In the genomic region with DNA sequence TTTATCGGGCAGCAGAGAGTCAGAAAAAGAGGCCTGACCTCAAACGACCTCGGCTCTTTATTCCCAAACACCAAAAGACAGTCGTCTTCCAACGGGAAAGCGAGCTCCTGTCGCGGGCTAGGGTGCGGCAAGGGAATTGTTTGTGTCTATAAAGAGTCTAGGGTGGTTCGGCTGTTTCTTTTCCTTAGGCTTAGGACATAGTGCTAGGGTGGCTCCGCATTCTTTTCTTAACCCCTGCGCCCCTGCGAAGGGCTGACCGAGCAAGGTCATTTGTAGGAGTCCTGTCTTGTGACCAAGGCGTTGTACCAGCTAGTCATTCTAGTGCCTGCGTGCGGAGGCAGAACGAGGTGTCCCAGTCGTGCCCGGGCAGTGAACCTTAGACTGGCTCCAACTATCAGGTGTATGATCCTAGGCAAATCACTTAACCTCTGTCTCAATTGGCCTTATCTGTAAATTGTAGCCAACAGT, we compare ENCODE assay signal across 8 mouse cellular contexts. TPM values are rescaled to one million over a fixed set of nuclear protein-coding genes. Genes with fewer than 3 reads are reported as not detected.
DNase-seq lines count a peak whose midpoint lies in the region; ATAC-seq and TF ChIP-seq lines count a peak whose summit lies in the region.

No protein-coding gene starts in this region.

- TF ChIP-seq EP300 in stomach, postnatal 0 days (optimal IDR thresholded peaks at IDR 0.05): no peak

- ATAC-seq in heart, embryonic 13.5 days (ENCODE audit: extremely low read depth, insufficient number of reproducible peaks, low FRiP score, low TSS enrichment): no peak
- ATAC-seq in stomach, postnatal 0 days (ENCODE audit: low FRiP score, low TSS enrichment): peak; percentile 65

- peak overlapping the region; percentile 99 for H3K27ac ChIP-seq in gastrocnemius, adult 2 months
- H3K27ac ChIP-seq in bone marrow macrophage, adult 2 months (ENCODE audit: insufficient read depth, low read depth, low read length): 0 out of 2 replicates have a peak overlapping the region, but pooled peaks have one; percentile 1
- H3K27ac ChIP-seq in heart, embryonic 13.5 days (replicated peaks): peak overlapping the region; percentile 96
- H3K27ac ChIP-seq in stomach, postnatal 0 days (replicated peaks): peak overlapping the region; percentile 99

- H3K9me3 ChIP-seq in heart, embryonic 13.5 days: no peaks in the 10 kb centered on the region
- no peaks in the 10 kb centered on the region for H3K9me3 ChIP-seq in stomach, postnatal 0 days (ENCODE audit: control insufficient read depth, low read length)

- no peaks in the 10 kb centered on the region for H3K27me3 ChIP-seq in heart, embryonic 13.5 days (replicated peaks)
- H3K27me3 ChIP-seq in stomach, postnatal 0 days (ENCODE audit: control insufficient read depth, insufficient read depth, low read length): no peaks in the 10 kb centered on the region

- TF ChIP-seq POLR2A in bone marrow macrophage, adult 2 months (IDR thresholded peaks at IDR 0.05; ENCODE audit: borderline replicate concordance, low read depth, low read length): no peak

- peak overlapping the region; percentile 99 for H3K9ac ChIP-seq in heart, embryonic 13.5 days
- peak overlapping the region; percentile 100 for H3K9ac ChIP-seq in stomach, postnatal 0 days (ENCODE audit: low read length)

- H3K4me2 ChIP-seq in heart, embryonic 13.5 days: peak overlapping the region; percentile 76
- H3K4me2 ChIP-seq in stomach, postnatal 0 days (replicated peaks; ENCODE audit: low read depth): peak overlapping the region; percentile 72

- WGBS in heart, embryonic 13.5 days: 4% methylated on average over 20 of the region's 20 CpGs
- WGBS in stomach, postnatal 0 days: 7% methylated on average over 20 of the region's 20 CpGs

- TF ChIP-seq CTCF in gastrocnemius, adult 2 months (IDR thresholded peaks at IDR 0.05): no peak
- no peak for TF ChIP-seq CTCF in bone marrow macrophage, adult 2 months (IDR thresholded peaks at IDR 0.05; ENCODE audit: low read depth, low read length)
- no peak for TF ChIP-seq CTCF in stomach, postnatal 0 days (IDR thresholded peaks at IDR 0.05; ENCODE audit: low read depth)

- H3K4me1 ChIP-seq in bone marrow macrophage, adult 2 months (ENCODE audit: control insufficient read depth, insufficient read depth, low read length): peaks cover 10% of the 10 kb centered on the region
- H3K4me1 ChIP-seq in heart, embryonic 13.5 days: peaks cover 34% of the 10 kb centered on the region
- H3K4me1 ChIP-seq in stomach, postnatal 0 days (replicated peaks; ENCODE audit: control insufficient read depth, insufficient read depth): peaks cover 2% of the 10 kb centered on the region; the same call in 1 of the 2 replicates

- intact Hi-C loops in gastrocnemius, adult 2 months (cut with DNase I): loop anchor here (1.0 kb wide), 1 partner anchor 44 kb away; a partner anchor contains a TSS

- peak; percentile 76 for DNase-seq in gastrocnemius, adult 2 months
- no peak for DNase-seq in gastrocnemius, postnatal 10 days
- peak; percentile 63 for DNase-seq in kidney, postnatal 10 days
- peak; percentile 74 for DNase-seq in lung, postnatal 10 days
- DNase-seq in stomach, postnatal 0 days (ENCODE audit: low spot score): peak; percentile 78
- no peak for DNase-seq in embryo, embryonic 10.5 days (ENCODE audit: low spot score)

- H3K4me3 ChIP-seq in gastrocnemius, adult 2 months: peak overlapping the region; percentile 100
- H3K4me3 ChIP-seq in bone marrow macrophage, adult 2 months (ENCODE audit: insufficient read depth, low read length): peak overlapping the region; percentile 58
- peak overlapping the region; percentile 86 for H3K4me3 ChIP-seq in heart, embryonic 13.5 days
- H3K4me3 ChIP-seq in stomach, postnatal 0 days (ENCODE audit: low read depth, low read length): peak overlapping the region; percentile 100

- peaks cover 29% of the 10 kb centered on the region for H3K36me3 ChIP-seq in heart, embryonic 13.5 days
- peaks cover 2% of the 10 kb centered on the region; the same call in 1 of the 2 replicates for H3K36me3 ChIP-seq in stomach, postnatal 0 days (ENCODE audit: control insufficient read depth, insufficient read depth, low read length)

RNA-seq across cellular contexts. Expression of a gene that starts 0.9 kb away (rescaled TPM):
- 10 to 100 TPM; 56.4 to 62.8 TPM for total RNA-seq in gastrocnemius, adult 2 months (2021)
- 10 to 100 TPM; 86.5 to 98.7 TPM for total RNA-seq in gastrocnemius, postnatal 10 days (2021)
- polyA plus RNA-seq in bone marrow macrophage, adult 2 months (2012; ENCODE audit: insufficient read depth, insufficient read length, missing spikeins): 34.6 and 34.8 TPM in 2 replicates
- polyA plus RNA-seq in heart, embryonic 13.5 days (2015; fragmentation: Nextera tagmentation; extraction: Ambion mirVana): 71.1 and 72.1 TPM in 2 replicates
- 29.1 and 31.6 TPM in 2 replicates for polyA plus RNA-seq in stomach, postnatal 0 days (2015; fragmentation: Nextera tagmentation; extraction: Ambion mirVana)

RNA-seq across cellular contexts. Expression of a gene that starts 44.3 kb away (rescaled TPM):
- total RNA-seq in gastrocnemius, adult 2 months (2021): 10 to 100 TPM; 19.9 to 38.1 TPM
- 100 to 1,000 TPM in 1 of 2 experiments, 10 to 100 TPM in 1; 89.4 to 103 TPM for total RNA-seq in gastrocnemius, postnatal 10 days (2021)
- 59.3 and 68.7 TPM in 2 replicates for polyA plus RNA-seq in bone marrow macrophage, adult 2 months (2012; ENCODE audit: insufficient read depth, insufficient read length, missing spikeins)
- polyA plus RNA-seq in heart, embryonic 13.5 days (2015; fragmentation: Nextera tagmentation; extraction: Ambion mirVana): 348 and 374 TPM in 2 replicates
- 334 and 365 TPM in 2 replicates for polyA plus RNA-seq in stomach, postnatal 0 days (2015; fragmentation: Nextera tagmentation; extraction: Ambion mirVana)

Comparison
In these comparisons a context has a peak if more than half of its experiments do, and no peak if none do; other contexts are left out.
1. DNase-seq: peak in gastrocnemius, adult 2 months (single experiment), kidney, postnatal 10 days (single experiment), lung, postnatal 10 days (single experiment) and stomach, postnatal 0 days (single experiment); none in gastrocnemius, postnatal 10 days (single experiment) and embryo, embryonic 10.5 days (single experiment).
2. H3K27ac ChIP-seq: peak in every context shown above with its lines; median percentile 99 in gastrocnemius, adult 2 months; 99 in stomach, postnatal 0 days; 96 in heart, embryonic 13.5 days; 1 in bone marrow macrophage, adult 2 months.
3. Peak in every context shown above with its lines, with median percentiles within 50 percentile points of each other: H3K4me3 ChIP-seq.